Mouse (Mus musculus) E14TG2a.4 (cell line): Measurements from ENCODE around the gene Tmem132b.

Experiments used
- CTCF ChIP-seq: conservative IDR thresholded peaks from 2 replicates; pipeline ENCODE4 v1.5.1; 2014; ENCODE audit warnings: low read length
- NANOG ChIP-seq: IDR thresholded peaks from 2 replicates; pipeline ENCODE4 v1.6.1; 2014; ENCODE audit warnings: borderline replicate concordance, low read length, mixed read lengths

DNA sequence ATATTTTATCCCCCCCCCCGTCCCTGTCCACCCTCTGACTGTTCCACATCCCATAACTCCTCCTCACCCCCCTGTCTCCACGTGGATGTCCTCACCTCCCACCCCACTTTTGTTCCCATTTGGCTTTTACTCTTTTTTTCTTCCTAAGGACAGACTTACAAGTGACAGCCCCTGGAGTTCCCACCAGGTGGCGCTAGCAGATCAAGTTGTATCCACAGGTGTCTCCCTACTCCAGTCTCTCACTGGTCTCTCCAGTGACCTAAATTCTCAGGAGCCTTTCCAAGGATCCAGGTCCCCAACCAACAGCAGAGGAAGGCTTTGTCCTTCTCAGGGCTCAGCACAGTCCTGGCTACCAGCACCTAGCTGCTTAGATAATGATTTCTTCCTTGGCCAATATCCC lies 177.6 kb downstream of the Tmem132b start:
- TF ChIP-seq CTCF (peak; percentile 68), NANOG (no peak)
